Mouse (Mus musculus): ENCODE measurements around the gene Spata2. TPM values are rescaled to one million over a fixed set of nuclear protein-coding genes. Genes with fewer than 3 reads are reported as not detected.

Spata2 gene
- polyA plus RNA-seq, 1 experiment from 2014 or later = 13.1 TPM

- WGBS = 81% methylated on average over 6 of the region's 6 CpGs
- Histone ChIP-seq H3K27ac (ENCODE audit: low read length) (no peak overlapping the region), H3K4me1 (ENCODE audit: control insufficient read depth, insufficient read depth, low read length) (no peaks in the 10 kb centered on the region), H3K4me3 (ENCODE audit: low read depth, low read length) (no peak overlapping the region), H3K27me3 (ENCODE audit: control insufficient read depth, insufficient read depth, low read length) (no peaks in the 10 kb centered on the region), H3K9ac (replicated peaks; ENCODE audit: low read depth, low read length) (no peak overlapping the region), H3K9me3 (ENCODE audit: control insufficient read depth, low read depth, low read length) (no peaks in the 10 kb centered on the region), H3K4me2 (replicated peaks; ENCODE audit: low read depth, low read length) (no peak overlapping the region), H3K36me3 (ENCODE audit: control insufficient read depth, insufficient read depth, low read length) (peaks cover 53% of the 10 kb centered on the region)
- no peak for ATAC-seq (ENCODE audit: insufficient number of reproducible peaks, insufficient read depth, low FRiP score, low read depth)
These were observed 24.2 kb downstream of the Spata2 start for GRCm38 (mm10) chr2:167468444-167468843.

DNA sequence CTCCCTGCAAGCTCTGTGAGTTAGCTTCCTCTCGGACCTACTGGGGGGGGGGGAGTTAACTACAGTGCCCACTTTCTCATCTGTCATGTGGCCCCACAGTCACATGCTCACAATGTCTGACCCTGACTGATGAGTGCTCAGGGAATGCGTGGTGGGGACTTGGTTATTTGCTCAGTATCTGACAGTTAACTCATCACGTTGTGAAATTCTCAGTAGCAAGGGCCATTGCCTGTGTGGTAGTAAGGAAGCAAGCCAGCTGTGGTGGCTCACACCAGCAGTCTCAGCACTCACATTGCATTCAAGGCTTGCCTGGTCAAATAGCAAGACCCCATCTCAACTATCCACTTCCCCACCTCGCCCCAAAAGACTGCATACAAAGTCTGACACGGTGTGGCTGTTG, 25.5 kb downstream of the Spata2 start:
- Histone ChIP-seq H3K4me3 (ENCODE audit: low read depth, low read length) (no peak overlapping the region), H3K9ac (replicated peaks; ENCODE audit: low read depth, low read length) (no peak overlapping the region), H3K9me3 (ENCODE audit: control insufficient read depth, low read depth, low read length) (no peaks in the 10 kb centered on the region), H3K4me2 (replicated peaks; ENCODE audit: low read depth, low read length) (no peak overlapping the region), H3K27ac (ENCODE audit: low read length) (no peak overlapping the region), H3K36me3 (ENCODE audit: control insufficient read depth, insufficient read depth, low read length) (peaks cover 48% of the 10 kb centered on the region), H3K27me3 (ENCODE audit: control insufficient read depth, insufficient read depth, low read length) (no peaks in the 10 kb centered on the region), H3K4me1 (ENCODE audit: control insufficient read depth, insufficient read depth, low read length) (no peaks in the 10 kb centered on the region)
- 64% methylated on average over 5 of the region's 5 CpGs for WGBS
- no peak for ATAC-seq (ENCODE audit: insufficient number of reproducible peaks, insufficient read depth, low FRiP score, low read depth)

GRCm38 (mm10) chr2:167465951-167466350, 26.7 kb downstream of the Spata2 start:
- H3K9ac ChIP-seq (replicated peaks; ENCODE audit: low read depth, low read length) = no peak overlapping the region
- H3K4me1 ChIP-seq (ENCODE audit: control insufficient read depth, insufficient read depth, low read length) = no peaks in the 10 kb centered on the region
- ATAC-seq (ENCODE audit: insufficient number of reproducible peaks, insufficient read depth, low FRiP score, low read depth) = no peak
- H3K9me3 ChIP-seq (ENCODE audit: control insufficient read depth, low read depth, low read length) = no peaks in the 10 kb centered on the region
- H3K36me3 ChIP-seq (ENCODE audit: control insufficient read depth, insufficient read depth, low read length) = peaks cover 41% of the 10 kb centered on the region
- 83% methylated on average over 3 of the region's 3 CpGs for WGBS
- H3K4me2 ChIP-seq (replicated peaks; ENCODE audit: low read depth, low read length) = no peak overlapping the region
- no peak overlapping the region for H3K27ac ChIP-seq (ENCODE audit: low read length)
- H3K4me3 ChIP-seq (ENCODE audit: low read depth, low read length) = no peak overlapping the region
- H3K27me3 ChIP-seq (ENCODE audit: control insufficient read depth, insufficient read depth, low read length) = no peaks in the 10 kb centered on the region

DNA sequence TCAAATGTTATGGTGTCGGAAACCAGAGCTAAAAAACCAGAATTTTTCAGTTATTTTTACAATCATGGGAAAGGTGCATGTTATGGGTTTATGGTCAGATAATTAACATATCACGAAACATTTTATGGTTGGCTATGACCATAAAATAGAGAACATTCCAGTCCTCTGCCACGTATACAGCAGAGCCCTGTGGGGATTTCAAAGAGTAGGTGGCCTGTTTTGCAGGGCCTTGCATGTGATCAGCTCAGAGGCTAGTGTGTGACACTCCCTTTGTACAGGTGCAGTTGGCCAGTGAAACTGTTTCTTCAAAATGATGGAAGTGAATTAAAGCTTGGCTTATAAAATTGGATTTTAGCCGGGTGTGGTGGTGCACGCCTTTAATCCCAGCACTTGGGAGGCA, 28.9 kb downstream of the Spata2 start:
- Histone ChIP-seq H3K36me3 (ENCODE audit: control insufficient read depth, insufficient read depth, low read length) (peaks cover 23% of the 10 kb centered on the region; the same call in 1 of the 2 replicates), H3K4me3 (ENCODE audit: low read depth, low read length) (no peak overlapping the region), H3K9me3 (ENCODE audit: control insufficient read depth, low read depth, low read length) (no peaks in the 10 kb centered on the region), H3K4me1 (ENCODE audit: control insufficient read depth, insufficient read depth, low read length) (no peaks in the 10 kb centered on the region), H3K9ac (replicated peaks; ENCODE audit: low read depth, low read length) (no peak overlapping the region), H3K4me2 (replicated peaks; ENCODE audit: low read depth, low read length) (no peak overlapping the region), H3K27me3 (ENCODE audit: control insufficient read depth, insufficient read depth, low read length) (no peaks in the 10 kb centered on the region), H3K27ac (ENCODE audit: low read length) (no peak overlapping the region)
- ATAC-seq (ENCODE audit: insufficient number of reproducible peaks, insufficient read depth, low FRiP score, low read depth) = no peak
- 94% methylated on average over 5 of the region's 5 CpGs for WGBS

DNA sequence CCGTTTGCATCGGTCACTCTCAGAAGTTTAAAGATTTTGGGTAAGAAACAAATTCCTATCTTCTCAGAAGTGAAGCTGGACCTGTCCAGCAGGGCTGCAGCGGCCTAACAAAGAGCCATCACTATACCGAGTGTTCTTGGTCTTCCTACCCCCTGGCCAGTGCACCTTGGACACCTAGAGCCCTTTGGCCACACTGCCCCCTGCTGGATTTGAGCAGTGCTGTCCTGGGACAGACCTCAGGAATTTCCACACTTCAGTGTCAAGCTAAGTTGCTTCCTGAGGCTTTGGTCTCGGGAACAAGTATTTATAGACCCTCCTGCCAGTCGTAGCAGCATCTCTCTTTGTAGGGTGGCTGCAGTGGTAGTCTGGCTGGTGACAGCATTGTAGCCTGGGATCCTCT, 29.7 kb downstream of the Spata2 start:
- WGBS = 58% methylated on average over 6 of the region's 6 CpGs
- H3K9ac ChIP-seq (replicated peaks; ENCODE audit: low read depth, low read length) = no peak overlapping the region
- ATAC-seq (ENCODE audit: insufficient number of reproducible peaks, insufficient read depth, low FRiP score, low read depth) = peak; percentile 43; the same call in 1 of the 2 replicates
- H3K9me3 ChIP-seq (ENCODE audit: control insufficient read depth, low read depth, low read length) = no peaks in the 10 kb centered on the region
- H3K4me1 ChIP-seq (ENCODE audit: control insufficient read depth, insufficient read depth, low read length) = no peaks in the 10 kb centered on the region
- no peaks in the 10 kb centered on the region for H3K27me3 ChIP-seq (ENCODE audit: control insufficient read depth, insufficient read depth, low read length)
- peaks cover 21% of the 10 kb centered on the region; the same call in 1 of the 2 replicates for H3K36me3 ChIP-seq (ENCODE audit: control insufficient read depth, insufficient read depth, low read length)
- H3K27ac ChIP-seq (ENCODE audit: low read length) = no peak overlapping the region
- no peak overlapping the region for H3K4me3 ChIP-seq (ENCODE audit: low read depth, low read length)
- H3K4me2 ChIP-seq (replicated peaks; ENCODE audit: low read depth, low read length) = no peak overlapping the region

DNA sequence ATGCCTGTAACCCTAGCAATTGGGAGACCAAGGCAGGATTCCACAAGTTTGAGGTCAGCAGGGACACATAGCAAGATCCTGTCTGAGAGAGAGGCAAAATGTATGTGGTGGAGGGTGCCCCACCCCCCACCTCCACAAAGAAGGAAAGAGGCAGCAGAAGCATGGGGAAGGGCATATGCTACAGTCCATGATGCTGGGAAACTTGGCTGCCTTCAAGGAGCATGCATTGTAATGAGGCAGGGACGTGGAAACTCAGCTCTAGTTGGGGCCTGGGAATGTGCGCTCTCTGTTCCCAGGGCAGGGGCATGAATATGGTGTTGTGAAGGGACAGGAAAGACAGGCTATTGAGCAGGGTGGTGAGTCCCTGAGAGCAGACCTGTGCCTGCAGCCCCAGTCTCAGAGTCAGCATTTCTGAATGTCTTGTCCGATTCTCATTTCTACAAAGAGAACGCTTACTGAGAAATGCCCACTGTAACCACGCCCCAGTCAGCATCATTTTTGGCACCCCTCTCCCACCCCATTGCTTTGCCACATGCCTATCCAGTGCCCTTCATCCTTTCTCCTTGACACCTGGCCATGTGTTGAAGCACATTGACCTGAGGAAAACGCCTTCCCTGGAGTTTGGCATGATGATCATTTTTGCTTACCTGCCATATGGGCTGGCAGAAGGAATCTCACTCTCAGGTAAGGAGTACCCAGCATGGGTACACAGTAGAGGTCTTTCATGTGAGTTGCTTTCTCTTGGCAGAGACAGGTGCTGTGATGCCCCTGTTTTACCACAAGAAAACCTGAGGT, 33.4 kb downstream of the Spata2 start:
- Histone ChIP-seq H3K9me3 (ENCODE audit: control insufficient read depth, low read depth, low read length) (no peaks in the 10 kb centered on the region), H3K36me3 (ENCODE audit: control insufficient read depth, insufficient read depth, low read length) (peaks cover 24% of the 10 kb centered on the region), H3K4me2 (replicated peaks; ENCODE audit: low read depth, low read length) (no peak overlapping the region), H3K27me3 (ENCODE audit: control insufficient read depth, insufficient read depth, low read length) (no peaks in the 10 kb centered on the region), H3K9ac (replicated peaks; ENCODE audit: low read depth, low read length) (no peak overlapping the region), H3K27ac (ENCODE audit: low read length) (no peak overlapping the region), H3K4me1 (ENCODE audit: control insufficient read depth, insufficient read depth, low read length) (no peaks in the 10 kb centered on the region), H3K4me3 (ENCODE audit: low read depth, low read length) (no peak overlapping the region)
- 93% methylated on average over 6 of the region's 6 CpGs for WGBS
- no peak for ATAC-seq (ENCODE audit: insufficient number of reproducible peaks, insufficient read depth, low FRiP score, low read depth)

DNA sequence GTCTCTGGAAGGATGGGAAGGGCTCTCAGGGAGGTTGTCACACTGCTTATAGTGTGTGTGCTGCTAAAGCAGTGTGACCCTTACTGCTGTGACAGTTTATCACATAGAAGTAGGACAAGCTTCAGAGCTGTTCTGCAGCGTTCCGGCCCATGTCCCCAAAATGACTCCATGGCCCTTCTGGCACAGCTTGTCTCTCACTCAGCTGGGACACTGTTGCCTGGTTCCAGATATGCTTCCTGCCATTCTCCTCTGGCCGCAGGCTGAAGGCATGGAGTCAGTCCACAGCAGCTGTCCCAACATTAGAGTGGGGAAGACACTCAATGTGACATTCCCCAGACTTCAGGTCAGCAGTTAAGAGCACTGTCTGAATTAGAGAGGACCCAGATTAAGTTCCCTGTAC, 34.1 kb downstream of the Spata2 start:
- no peaks in the 10 kb centered on the region for H3K27me3 ChIP-seq (ENCODE audit: control insufficient read depth, insufficient read depth, low read length)
- WGBS = 92% methylated on average over 3 of the region's 3 CpGs
- H3K4me2 ChIP-seq (replicated peaks; ENCODE audit: low read depth, low read length) = no peak overlapping the region
- H3K4me1 ChIP-seq (ENCODE audit: control insufficient read depth, insufficient read depth, low read length) = no peaks in the 10 kb centered on the region
- ATAC-seq (ENCODE audit: insufficient number of reproducible peaks, insufficient read depth, low FRiP score, low read depth) = no peak
- no peak overlapping the region for H3K27ac ChIP-seq (ENCODE audit: low read length)
- no peak overlapping the region for H3K4me3 ChIP-seq (ENCODE audit: low read depth, low read length)
- H3K9ac ChIP-seq (replicated peaks; ENCODE audit: low read depth, low read length) = no peak overlapping the region
- no peaks in the 10 kb centered on the region for H3K9me3 ChIP-seq (ENCODE audit: control insufficient read depth, low read depth, low read length)
- peaks cover 24% of the 10 kb centered on the region for H3K36me3 ChIP-seq (ENCODE audit: control insufficient read depth, insufficient read depth, low read length)

- no peaks in the 10 kb centered on the region for H3K9me3 ChIP-seq (ENCODE audit: control insufficient read depth, low read depth, low read length)
- no peak overlapping the region for H3K27ac ChIP-seq (ENCODE audit: low read length)
- no peak overlapping the region for H3K4me2 ChIP-seq (replicated peaks; ENCODE audit: low read depth, low read length)
- H3K36me3 ChIP-seq (ENCODE audit: control insufficient read depth, insufficient read depth, low read length) = peaks cover 24% of the 10 kb centered on the region
- no peaks in the 10 kb centered on the region for H3K4me1 ChIP-seq (ENCODE audit: control insufficient read depth, insufficient read depth, low read length)
- H3K4me3 ChIP-seq (ENCODE audit: low read depth, low read length) = no peak overlapping the region
- WGBS = 94% methylated on average over 9 of the region's 9 CpGs
- H3K27me3 ChIP-seq (ENCODE audit: control insufficient read depth, insufficient read depth, low read length) = no peaks in the 10 kb centered on the region
- no peak overlapping the region for H3K9ac ChIP-seq (replicated peaks; ENCODE audit: low read depth, low read length)
- no peak for ATAC-seq (ENCODE audit: insufficient number of reproducible peaks, insufficient read depth, low FRiP score, low read depth)
These were observed 35.5 kb downstream of the Spata2 start for GRCm38 (mm10) chr2:167457213-167457612.

Measured in stomach, embryonic 14.5 days (tissue).